Mouse (Mus musculus) liver, postnatal 0 days (tissue): Measurements from ENCODE around the gene Cutc. TPM values are rescaled to one million over a fixed set of nuclear protein-coding genes. Genes with fewer than 3 reads are reported as not detected.
A peak's percentile ranks its signal among the peaks of the same experiment; 100 is the strongest.

Experiments
- ATAC-seq: fragments of 200-750 bp; cut with Nextera tagmentation; 2 replicates; pipeline ENCODE4 v1.8.0; 2017; ENCODE audit warnings: mild to moderate bottlenecking, moderate library complexity
- DNase-seq: peaks from one replicate; pipeline ENCODE4 v3.0.0-alpha.2; 2016
- H3K27ac ChIP-seq: fragments of 300-500 bp; sonication (generic); 2 replicates; pipeline ENCODE4 v1.5.1; 2014; ENCODE audit warnings: antibody characterized with exemption, moderate library complexity, mild to moderate bottlenecking, low read depth
- H3K27me3 ChIP-seq: fragments of 300-500 bp; sonication (generic); 2 replicates; pipeline ENCODE4 v1.6.1; 2014; ENCODE audit warnings: low read length, control low read depth, mixed read lengths; ENCODE audit not compliant: insufficient read depth
- H3K36me3 ChIP-seq: fragments of 300-500 bp; sonication (generic); replicated peaks from 2 replicates; pipeline ENCODE4 v1.6.1; 2014; ENCODE audit warnings: mild to moderate bottlenecking, control low read depth, low read length, moderate library complexity, mixed read lengths; ENCODE audit not compliant: insufficient read depth
- H3K4me1 ChIP-seq: fragments of 300-500 bp; sonication (generic); 2 replicates; pipeline ENCODE4 v1.6.1; 2014; ENCODE audit warnings: antibody characterized with exemption, mild to moderate bottlenecking, control low read depth; ENCODE audit not compliant: insufficient read depth
- H3K4me2 ChIP-seq: fragments of 300-500 bp; sonication (generic); 2 replicates; pipeline ENCODE4 v1.6.1; 2014; ENCODE audit warnings: low read depth, mild to moderate bottlenecking, low read length, moderate library complexity, mixed read lengths
- H3K4me3 ChIP-seq: fragments of 300-500 bp; sonication (generic); 2 replicates; pipeline ENCODE4 v1.5.1; 2014; ENCODE audit warnings: low read depth, low read length
- H3K9ac ChIP-seq: fragments of 300-500 bp; sonication (generic); replicated peaks from 2 replicates; pipeline ENCODE4 v1.6.1; 2014; ENCODE audit warnings: mild to moderate bottlenecking, moderate library complexity
- H3K9me3 ChIP-seq: fragments of 300-500 bp; sonication (generic); 2 replicates; pipeline ENCODE4 v1.6.1; 2016; ENCODE audit warnings: mild to moderate bottlenecking, control low read depth, low read length, mixed read lengths
- CTCF ChIP-seq: sonication (generic); IDR thresholded peaks from 2 replicates; pipeline ENCODE4 v1.5.1; 2016; ENCODE audit warnings: antibody characterized with exemption, low read depth
- EP300 ChIP-seq: IDR thresholded peaks from 2 replicates; pipeline ENCODE4 v1.6.1; 2016; ENCODE audit warnings: antibody characterized with exemption, low read depth, mild to moderate bottlenecking
- WGBS: fragments of 180-500 bp; shearing (Covaris S2); extraction: QIAGEN DNeasy Blood & Tissue Kit; methylation state at CpG from one replicate; pipeline ENCODE4 v1.1.7; 2014; ENCODE audit not compliant: insufficient replicate concordance; 5-methylcytosine and 5-hydroxymethylcytosine counted together
- polyA plus RNA-seq: library from polyadenylated mRNA; unstranded; fragments of >200 nt; fragmentation: Nextera tagmentation; extraction: Ambion mirVana; gene quantifications from 2 replicates; pipeline ENCODE4 v1.2.1, GENCODE M21; 2015

Cutc gene
- polyA plus RNA-seq, 1 experiment from 2014 or later, result 17.6 TPM

- Histone ChIP-seq H3K4me2 (no peak overlapping the region), H3K9me3 (no peaks in the 10 kb centered on the region), H3K27ac (no peak overlapping the region), H3K36me3 (peaks cover 79% of the 10 kb centered on the region), H3K27me3 (no peaks in the 10 kb centered on the region), H3K9ac (no peak overlapping the region), H3K4me1 (no peaks in the 10 kb centered on the region), H3K4me3 (no peak overlapping the region)
- DNase-seq (no peak), ATAC-seq (no peak)
- 92% methylated on average over 7 of the region's 7 CpGs for WGBS
- TF ChIP-seq EP300, result no peak
- TF ChIP-seq CTCF, result no peak
Measured at GRCm38 (mm10) chr19:43743401-43743800, 9.4 kb upstream of the Cutc start.

DNA sequence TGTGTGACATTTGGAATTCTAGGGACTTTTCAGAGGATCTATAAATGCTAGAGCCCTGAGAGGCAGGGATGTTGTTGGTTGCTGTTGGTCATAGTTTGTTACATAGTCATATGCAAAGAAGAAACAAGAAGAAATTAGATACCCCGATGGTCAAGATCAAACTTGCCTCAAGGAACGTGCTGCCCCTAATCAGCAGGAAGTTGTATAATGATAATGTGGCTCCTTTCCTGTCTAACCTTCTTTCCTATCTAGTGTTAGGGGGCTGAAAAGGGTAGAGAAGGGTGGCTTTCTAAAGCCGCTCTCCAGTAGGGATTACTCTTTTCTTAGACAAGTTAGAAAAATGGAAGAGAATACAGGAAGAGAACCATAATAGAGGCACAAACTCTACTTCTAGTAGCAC, 7.1 kb upstream of the Cutc start:
- Histone ChIP-seq H3K4me2 (no peak overlapping the region), H3K9ac (no peak overlapping the region), H3K9me3 (no peaks in the 10 kb centered on the region), H3K36me3 (peaks cover 70% of the 10 kb centered on the region), H3K4me3 (no peak overlapping the region), H3K27ac (no peak overlapping the region), H3K27me3 (no peaks in the 10 kb centered on the region), H3K4me1 (no peaks in the 10 kb centered on the region)
- ATAC-seq (no peak), DNase-seq (no peak)
- no peak for TF ChIP-seq CTCF
- no peak for TF ChIP-seq EP300
- WGBS, result 65% methylated on average over 3 of the region's 3 CpGs

DNA sequence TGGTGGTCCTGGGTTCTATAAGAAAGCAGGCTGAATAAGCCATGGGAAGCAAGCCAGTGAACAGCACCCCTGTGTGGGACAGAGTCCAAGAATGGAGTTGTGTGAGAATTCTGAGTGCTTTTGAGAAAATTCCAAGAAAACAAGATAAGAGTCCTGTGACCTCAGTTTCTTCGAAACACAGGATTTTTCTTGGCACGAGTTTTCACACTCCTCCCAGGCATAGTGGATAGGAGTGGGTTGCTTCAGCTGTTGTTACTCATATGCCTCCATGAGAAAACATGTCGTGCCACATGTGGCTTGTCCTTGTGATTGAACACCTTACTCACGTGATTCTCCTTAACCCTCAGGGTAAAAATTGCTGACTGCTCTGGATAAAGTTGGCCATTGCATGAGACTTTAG, 4.9 kb upstream of the Cutc start:
- no peak for DNase-seq
- WGBS, result 75% methylated on average over 4 of the region's 4 CpGs
- H3K9me3 ChIP-seq, result no peaks in the 10 kb centered on the region
- H3K4me1 ChIP-seq, result no peaks in the 10 kb centered on the region
- H3K4me2 ChIP-seq, result no peak overlapping the region
- no peak for ATAC-seq
- no peaks in the 10 kb centered on the region for H3K27me3 ChIP-seq
- no peak overlapping the region for H3K9ac ChIP-seq
- TF ChIP-seq CTCF, result no peak
- no peak for TF ChIP-seq EP300
- H3K4me3 ChIP-seq, result no peak overlapping the region
- H3K27ac ChIP-seq, result no peak overlapping the region
- H3K36me3 ChIP-seq, result peaks cover 51% of the 10 kb centered on the region

DNA sequence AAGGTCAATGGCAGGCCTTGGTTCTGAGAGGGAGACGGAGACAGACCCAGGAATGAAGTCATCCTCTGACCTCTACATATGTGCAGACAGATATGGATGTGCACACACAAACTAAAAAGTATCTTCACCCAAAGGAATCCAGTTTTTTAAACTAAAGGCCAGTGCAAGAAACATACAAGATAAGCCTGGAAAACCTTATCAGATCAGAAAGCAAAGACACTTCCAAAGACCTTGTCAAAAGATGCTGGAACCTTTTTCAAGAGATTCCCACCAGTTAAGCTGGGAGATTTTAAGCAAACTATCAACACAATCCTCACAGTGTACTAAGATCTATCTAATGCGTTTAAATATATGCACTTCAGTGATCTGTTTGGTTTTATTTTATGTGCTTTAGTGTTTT, 2.8 kb upstream of the Cutc start:
- 79% methylated on average over 2 of the region's 2 CpGs for WGBS
- Histone ChIP-seq H3K27ac (no peak overlapping the region), H3K4me2 (no peak overlapping the region), H3K9me3 (no peaks in the 10 kb centered on the region), H3K4me3 (no peak overlapping the region), H3K4me1 (peaks cover 4% of the 10 kb centered on the region), H3K9ac (no peak overlapping the region), H3K27me3 (no peaks in the 10 kb centered on the region), H3K36me3 (peaks cover 38% of the 10 kb centered on the region)
- ATAC-seq, result no peak
- DNase-seq, result no peak
- TF ChIP-seq EP300 (no peak), CTCF (no peak)

- no peaks in the 10 kb centered on the region for H3K27me3 ChIP-seq
- 1% methylated on average over 24 of the region's 24 CpGs for WGBS
- peak overlapping the region; percentile 85 for H3K9ac ChIP-seq
- H3K36me3 ChIP-seq, result peaks cover 11% of the 10 kb centered on the region
- H3K4me3 ChIP-seq, result peak overlapping the region; percentile 65
- H3K4me2 ChIP-seq, result peak overlapping the region; percentile 76
- H3K27ac ChIP-seq, result peak overlapping the region; percentile 97
- no peaks in the 10 kb centered on the region for H3K9me3 ChIP-seq
- peak; percentile 54; the same call in 1 of the 2 replicates for TF ChIP-seq EP300
- peak; percentile 96 for TF ChIP-seq CTCF
- H3K4me1 ChIP-seq, result peaks cover 4% of the 10 kb centered on the region
- DNase-seq (peak; percentile 93), ATAC-seq (peak; percentile 89)
Measured at GRCm38 (mm10) chr19:43753226-43753835, 535 bp downstream of the Cutc start.

GRCm38 (mm10) chr19:43754237-43754636, 1.4 kb downstream of the Cutc start:
- no peaks in the 10 kb centered on the region for H3K27me3 ChIP-seq
- no peak overlapping the region for H3K9ac ChIP-seq
- TF ChIP-seq EP300 (no peak), CTCF (no peak)
- H3K4me1 ChIP-seq, result peaks cover 4% of the 10 kb centered on the region
- 64% methylated on average over 2 of the region's 2 CpGs for WGBS
- H3K27ac ChIP-seq, result no peak overlapping the region
- no peak overlapping the region for H3K4me3 ChIP-seq
- peaks cover 2% of the 10 kb centered on the region for H3K36me3 ChIP-seq
- H3K9me3 ChIP-seq, result no peaks in the 10 kb centered on the region
- DNase-seq, result no peak
- no peak overlapping the region for H3K4me2 ChIP-seq
- ATAC-seq, result no peak

- ATAC-seq, result no peak
- H3K4me2 ChIP-seq, result no peak overlapping the region
- DNase-seq, result no peak
- H3K9me3 ChIP-seq, result no peaks in the 10 kb centered on the region
- H3K27me3 ChIP-seq, result no peaks in the 10 kb centered on the region
- H3K4me1 ChIP-seq, result peaks cover 4% of the 10 kb centered on the region
- no peak overlapping the region for H3K4me3 ChIP-seq
- H3K9ac ChIP-seq, result no peak overlapping the region
- TF ChIP-seq EP300 (no peak), CTCF (no peak)
- H3K27ac ChIP-seq, result no peak overlapping the region
- WGBS, result 72% methylated on average over 2 of the region's 2 CpGs
- peaks cover under 1% of the 10 kb centered on the region; the same call in 1 of the 2 replicates for H3K36me3 ChIP-seq
Measured at GRCm38 (mm10) chr19:43754872-43755271, 2.1 kb downstream of the Cutc start.
